Mouse (Mus musculus) forebrain, embryonic 13.5 days (tissue): ENCODE data around the gene E330009J07Rik. TPM values are rescaled to one million over a fixed set of nuclear protein-coding genes. Genes with fewer than 3 reads are reported as not detected.

Experiments used
- ATAC-seq: fragments of 200-750 bp; cut with Nextera tagmentation; 2 replicates; pipeline ENCODE4 v1.8.0; 2017
- H3K27ac ChIP-seq: fragments of 300-500 bp; sonication (generic); 2 replicates; pipeline ENCODE4 v1.5.1; 2015; ENCODE audit warnings: inconsistent platforms, mild to moderate bottlenecking, moderate library complexity
- H3K27me3 ChIP-seq: fragments of 300-500 bp; sonication (generic); 2 replicates; pipeline ENCODE4 v1.6.1; 2015; ENCODE audit warnings: mild to moderate bottlenecking, inconsistent platforms
- H3K36me3 ChIP-seq: fragments of 300-500 bp; sonication (generic); 2 replicates; pipeline ENCODE4 v1.6.1; 2015; ENCODE audit warnings: mild to moderate bottlenecking, inconsistent platforms; ENCODE audit not compliant: poor library complexity, severe bottlenecking
- H3K4me1 ChIP-seq: fragments of 300-500 bp; sonication (generic); 2 replicates; pipeline ENCODE4 v1.6.1; 2015; ENCODE audit warnings: inconsistent platforms
- H3K4me2 ChIP-seq: fragments of 300-500 bp; sonication (generic); 2 replicates; pipeline ENCODE4 v1.6.1; 2015; ENCODE audit warnings: inconsistent platforms, mild to moderate bottlenecking, moderate library complexity
- H3K4me3 ChIP-seq: fragments of 300-500 bp; sonication (generic); 2 replicates; pipeline ENCODE4 v1.5.1; 2015; ENCODE audit warnings: mild to moderate bottlenecking, inconsistent platforms
- H3K9ac ChIP-seq: fragments of 300-500 bp; sonication (generic); 2 replicates; pipeline ENCODE4 v1.6.1; 2015; ENCODE audit warnings: mild to moderate bottlenecking, inconsistent platforms
- H3K9me3 ChIP-seq: fragments of 300-500 bp; sonication (generic); replicated peaks from 2 replicates; pipeline ENCODE4 v1.6.1; 2016; ENCODE audit warnings: inconsistent platforms
- WGBS: fragments of 180-500 bp; shearing (Covaris S2); methylation state at CpG from one replicate; pipeline ENCODE4 v1.1.7; 2015; 5-methylcytosine and 5-hydroxymethylcytosine counted together
- polyA plus RNA-seq: library from polyadenylated mRNA; unstranded; fragments of >200 nt; fragmentation: Nextera tagmentation; extraction: Ambion mirVana; gene quantifications from 2 replicates; pipeline ENCODE4 v1.2.1, GENCODE M21; 2015

Gene E330009J07Rik
- polyA plus RNA-seq, 1 experiment from 2014 or later: 39.5 TPM

GRCm38 (mm10) chr6:40388660-40389059 is 47.3 kb downstream of the E330009J07Rik start:
- no peak for ATAC-seq
- no peak overlapping the region for H3K9ac ChIP-seq
- no peak overlapping the region for H3K4me2 ChIP-seq
- no peak overlapping the region for H3K4me3 ChIP-seq
- H3K36me3 ChIP-seq: peaks cover 12% of the 10 kb centered on the region; the same call in 1 of the 2 replicates
- peaks cover 6% of the 10 kb centered on the region; the same call in 1 of the 2 replicates for H3K4me1 ChIP-seq
- H3K27ac ChIP-seq: no peak overlapping the region
- no peaks in the 10 kb centered on the region for H3K9me3 ChIP-seq
- H3K27me3 ChIP-seq: no peaks in the 10 kb centered on the region
- 65% methylated on average over 4 of the region's 4 CpGs for WGBS

- Histone ChIP-seq H3K4me2 (no peak overlapping the region), H3K36me3 (peaks cover 21% of the 10 kb centered on the region; the same call in 1 of the 2 replicates), H3K4me3 (no peak overlapping the region), H3K9ac (no peak overlapping the region), H3K9me3 (no peaks in the 10 kb centered on the region), H3K27ac (no peak overlapping the region), H3K27me3 (no peaks in the 10 kb centered on the region), H3K4me1 (no peaks in the 10 kb centered on the region)
- 68% methylated on average over 3 of the region's 3 CpGs for WGBS
- no peak for ATAC-seq
Observed at GRCm38 (mm10) chr6:40385682-40386081, 50.3 kb downstream of the E330009J07Rik start.

- WGBS: 93% methylated on average over 4 of the region's 4 CpGs
- Histone ChIP-seq H3K27me3 (no peaks in the 10 kb centered on the region), H3K9me3 (no peaks in the 10 kb centered on the region), H3K36me3 (peaks cover 22% of the 10 kb centered on the region), H3K4me2 (no peak overlapping the region), H3K4me3 (no peak overlapping the region), H3K27ac (no peak overlapping the region), H3K9ac (no peak overlapping the region), H3K4me1 (no peaks in the 10 kb centered on the region)
- ATAC-seq: no peak
Observed at GRCm38 (mm10) chr6:40381908-40382307, 54.0 kb downstream of the E330009J07Rik start.

GRCm38 (mm10) chr6:40380181-40380580 is 55.8 kb downstream of the E330009J07Rik start:
- no peak overlapping the region for H3K4me3 ChIP-seq
- H3K9ac ChIP-seq: no peak overlapping the region
- H3K36me3 ChIP-seq: peaks cover 24% of the 10 kb centered on the region
- no peaks in the 10 kb centered on the region for H3K27me3 ChIP-seq
- no peaks in the 10 kb centered on the region for H3K9me3 ChIP-seq
- no peaks in the 10 kb centered on the region for H3K4me1 ChIP-seq
- whole genome bisulfite sequencing: 84% methylated on average over 3 of the region's 3 CpGs
- no peak for ATAC-seq
- H3K4me2 ChIP-seq: no peak overlapping the region
- H3K27ac ChIP-seq: no peak overlapping the region

- Histone ChIP-seq H3K4me1 (no peaks in the 10 kb centered on the region), H3K9ac (no peak overlapping the region), H3K27me3 (no peaks in the 10 kb centered on the region), H3K36me3 (peaks cover 25% of the 10 kb centered on the region), H3K4me2 (no peak overlapping the region), H3K27ac (no peak overlapping the region), H3K4me3 (no peak overlapping the region), H3K9me3 (no peaks in the 10 kb centered on the region)
- no peak for ATAC-seq
- WGBS: 95% methylated on average over 6 of the region's 6 CpGs
Observed at GRCm38 (mm10) chr6:40371031-40371430, 64.9 kb downstream of the E330009J07Rik start.

- WGBS: 94% methylated on average over 7 of the region's 7 CpGs
- H3K36me3 ChIP-seq: peaks cover 29% of the 10 kb centered on the region
- H3K4me1 ChIP-seq: no peaks in the 10 kb centered on the region
- no peaks in the 10 kb centered on the region for H3K9me3 ChIP-seq
- no peaks in the 10 kb centered on the region for H3K27me3 ChIP-seq
- ATAC-seq: no peak
- H3K4me3 ChIP-seq: no peak overlapping the region
- no peak overlapping the region for H3K9ac ChIP-seq
- H3K27ac ChIP-seq: no peak overlapping the region
- no peak overlapping the region for H3K4me2 ChIP-seq
Observed at GRCm38 (mm10) chr6:40353360-40353759, 82.6 kb downstream of the E330009J07Rik start.

Other genes starting within 250 kb of the E330009J07Rik start
- gene Agk, start 111.0 kb downstream of the E330009J07Rik start, polyA plus RNA-seq: 39.4 and 43.5 TPM in 2 replicates
- gene Wee2, start 3.0 kb upstream of the E330009J07Rik start, polyA plus RNA-seq: 0.08 and 0.10 TPM in 2 replicates
- 184 and 193 TPM in 2 replicates for gene Ssbp1, start 35.2 kb upstream of the E330009J07Rik start, polyA plus RNA-seq
- gene Tas2r137, start 55.1 kb upstream of the E330009J07Rik start, polyA plus RNA-seq: 0.21 TPM in 1 of 2 replicates, not detected in the other
- 0.22 TPM in 1 of 2 replicates, not detected in the other for gene Tas2r108, start 57.4 kb upstream of the E330009J07Rik start, polyA plus RNA-seq
- gene Prss37, start 83.4 kb upstream of the E330009J07Rik start, polyA plus RNA-seq: not detected in 2 replicates
- gene Olfr461, start 118.9 kb upstream of the E330009J07Rik start, polyA plus RNA-seq: 0.22 and 0.25 TPM in 2 replicates
- not detected in 2 replicates for gene Olfr460, start 133.4 kb upstream of the E330009J07Rik start, polyA plus RNA-seq
- 0.40 and 0.41 TPM in 2 replicates for gene Clec5a, start 149.7 kb upstream of the E330009J07Rik start, polyA plus RNA-seq
- not detected in 2 replicates for gene Tas2r138, start 177.2 kb upstream of the E330009J07Rik start, polyA plus RNA-seq
- gene Mgam, start 192.7 kb upstream of the E330009J07Rik start, polyA plus RNA-seq: 0.06 TPM in 1 of 2 replicates, not detected in the other